Mouse (Mus musculus) heart, postnatal 0 days (tissue): ENCODE data around the gene Colgalt2. TPM values are rescaled to one million over a fixed set of nuclear protein-coding genes. Genes with fewer than 3 reads are reported as not detected.

ENCODE experiments used
- ATAC-seq: fragments of 200-750 bp; cut with Nextera tagmentation; 2 replicates; pipeline ENCODE4 v1.8.0; 2017; ENCODE audit warnings: low read depth, moderate number of reproducible peaks, moderate library complexity; ENCODE audit not compliant: insufficient read depth
- DNase-seq: peaks from one replicate; pipeline ENCODE4 v3.0.0-alpha.2; 2016; ENCODE audit warnings: low spot score
- H3K27ac ChIP-seq: fragments of 300-500 bp; sonication (generic); 2 replicates; pipeline ENCODE4 v1.5.1; 2014; ENCODE audit warnings: low read depth, mild to moderate bottlenecking
- H3K27me3 ChIP-seq: fragments of 300-500 bp; sonication (generic); 2 replicates; pipeline ENCODE4 v1.6.1; 2014; ENCODE audit warnings: low read length, mixed read lengths; ENCODE audit not compliant: control insufficient read depth, insufficient read depth
- H3K36me3 ChIP-seq: fragments of 300-500 bp; sonication (generic); replicated peaks from 2 replicates; pipeline ENCODE4 v1.6.1; 2014; ENCODE audit warnings: low read length, mixed read lengths; ENCODE audit not compliant: control insufficient read depth, insufficient read depth
- H3K4me1 ChIP-seq: fragments of 300-500 bp; sonication (generic); 2 replicates; pipeline ENCODE4 v1.6.1; 2014; ENCODE audit warnings: antibody characterized with exemption; ENCODE audit not compliant: control insufficient read depth, insufficient read depth
- H3K4me2 ChIP-seq: fragments of 300-500 bp; sonication (generic); 2 replicates; pipeline ENCODE4 v1.6.1; 2014; ENCODE audit warnings: low read depth, mild to moderate bottlenecking, low read length, moderate library complexity
- H3K4me3 ChIP-seq: fragments of 300-500 bp; sonication (generic); 2 replicates; pipeline ENCODE4 v1.5.1; 2014; ENCODE audit warnings: low read depth, low read length
- H3K9ac ChIP-seq: fragments of 300-500 bp; sonication (generic); replicated peaks from 2 replicates; pipeline ENCODE4 v1.6.1; 2014; ENCODE audit warnings: low read depth, low read length, mixed read lengths
- H3K9me3 ChIP-seq: fragments of 300-500 bp; sonication (generic); replicated peaks from 2 replicates; pipeline ENCODE4 v1.6.1; 2016; ENCODE audit warnings: low read length; ENCODE audit not compliant: control insufficient read depth
- CTCF ChIP-seq: IDR thresholded peaks from 2 replicates; pipeline ENCODE4 v1.5.1; 2016; ENCODE audit warnings: antibody characterized with exemption, control low read depth, low read depth
- EP300 ChIP-seq: IDR thresholded peaks from 2 replicates; pipeline ENCODE4 v1.6.1; 2016; ENCODE audit warnings: antibody characterized with exemption, low read depth
- WGBS: fragments of 180-500 bp; shearing (Covaris S2); extraction: QIAGEN DNeasy Blood & Tissue Kit; methylation state at CpG from one replicate; pipeline ENCODE4 v1.1.7; 2014; 5-methylcytosine and 5-hydroxymethylcytosine counted together
- polyA plus RNA-seq: library from polyadenylated mRNA; unstranded; fragments of >200 nt; fragmentation: Nextera tagmentation; extraction: Ambion mirVana; gene quantifications from 2 replicates; pipeline ENCODE4 v1.2.1, GENCODE M21; 2015
- total RNA-seq: library from RNA; depleted of rRNA; stranded (reverse); fragments of >200 nt; gene quantifications from 2 replicates; pipeline ENCODE4 v1.2.3, GENCODE M21; 2014; ENCODE audit warnings: low replicate concordance; rRNA removed

Gene Colgalt2
- total RNA-seq (4.5 and 4.6 TPM in 2 replicates), polyA plus RNA-seq (1.5 and 1.7 TPM in 2 replicates)

- H3K4me1 ChIP-seq: no peaks in the 10 kb centered on the region
- TF ChIP-seq EP300 (no peak), CTCF (no peak)
- peaks cover 8% of the 10 kb centered on the region; the same call in 1 of the 2 replicates for H3K27me3 ChIP-seq
- peak within 1 kb of the TSS; percentile 61 for H3K4me3 ChIP-seq
- peak within 1 kb of the TSS; percentile 53 for H3K27ac ChIP-seq
- peak within 1 kb of the TSS; percentile 86 for H3K4me2 ChIP-seq
- no peaks in the 10 kb centered on the region; the same call in 1 of the 2 replicates for H3K9me3 ChIP-seq
- WGBS: under 1% methylated on average over 60 of the region's 70 CpGs
- ATAC-seq (peak; percentile 81), DNase-seq (peak; percentile 42)
- H3K9ac ChIP-seq: peak within 1 kb of the TSS; percentile 58
- H3K36me3 ChIP-seq: no peaks in the 10 kb centered on the region
Observed at GRCm38 (mm10) chr1:152399790-152400555, at the start of gene Colgalt2. TSS of gene Colgalt2 (plus strand) at chr1:152399830.

DNA sequence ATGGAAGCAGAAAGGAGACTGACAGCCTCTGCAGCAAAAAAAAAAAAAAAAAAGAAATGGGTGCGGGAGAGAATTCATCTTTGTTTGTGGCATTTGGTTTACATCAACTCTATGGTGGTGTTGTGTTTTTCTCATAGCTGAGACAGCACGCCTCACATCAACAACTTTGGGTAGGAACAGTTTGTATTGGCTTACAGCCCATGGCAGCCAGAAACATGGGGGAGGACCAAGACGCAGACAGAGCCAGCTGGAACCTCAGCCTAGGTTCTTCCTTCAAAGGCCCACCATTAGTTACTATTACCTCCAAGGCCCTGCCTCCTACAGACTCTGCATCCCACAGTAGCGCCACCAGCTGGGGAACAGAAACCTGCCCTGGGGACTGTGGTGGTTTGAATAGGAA lies 42.9 kb upstream of the Colgalt2 start:
- Histone ChIP-seq H3K4me1 (no peaks in the 10 kb centered on the region), H3K36me3 (no peaks in the 10 kb centered on the region), H3K27me3 (no peaks in the 10 kb centered on the region), H3K4me3 (no peak overlapping the region), H3K4me2 (no peak overlapping the region), H3K9ac (no peak overlapping the region), H3K27ac (no peak overlapping the region), H3K9me3 (no peaks in the 10 kb centered on the region)
- no peak for DNase-seq
- 55% methylated on average over 4 of the region's 4 CpGs for WGBS
- no peak for ATAC-seq
- no peak for TF ChIP-seq EP300
- no peak for TF ChIP-seq CTCF

- DNase-seq: peak; percentile 79
Observed at GRCm38 (mm10) chr1:152368311-152369088, 31.1 kb upstream of the Colgalt2 start.

DNA sequence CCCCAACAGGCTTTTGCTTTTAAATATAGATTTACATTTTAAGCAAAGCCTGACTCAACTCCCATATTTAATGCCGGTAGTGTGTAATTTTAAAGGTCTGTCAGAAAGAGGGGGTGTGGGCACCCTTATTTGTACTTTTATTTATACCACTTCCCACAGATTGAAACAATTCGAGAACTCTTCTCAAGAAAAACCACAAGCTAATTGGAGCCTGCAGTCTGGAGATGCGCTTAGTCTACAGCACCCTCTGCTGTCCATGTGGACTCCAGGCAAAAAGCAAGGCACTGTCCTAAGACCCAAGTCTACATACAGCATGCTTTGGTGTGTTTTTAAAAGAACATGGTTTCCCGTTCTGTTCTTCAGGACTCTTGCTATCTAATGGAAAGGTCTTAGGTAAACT lies 30.5 kb upstream of the Colgalt2 start:
- peak overlapping the region; percentile 1; the same call in 1 of the 2 replicates for H3K4me3 ChIP-seq
- TF ChIP-seq EP300: no peak
- TF ChIP-seq CTCF: peak; percentile 96
- WGBS: 12% methylated on average over 4 of the region's 4 CpGs
- H3K27me3 ChIP-seq: no peaks in the 10 kb centered on the region
- DNase-seq (peak; percentile 79), ATAC-seq (peak; percentile 69; the same call in 1 of the 2 replicates)
- peak overlapping the region; percentile 45 for H3K4me2 ChIP-seq
- no peaks in the 10 kb centered on the region for H3K9me3 ChIP-seq
- peak overlapping the region; percentile 16; the same call in 1 of the 2 replicates for H3K27ac ChIP-seq
- H3K4me1 ChIP-seq: peaks cover 8% of the 10 kb centered on the region; the same call in 1 of the 2 replicates
- H3K36me3 ChIP-seq: peaks cover 13% of the 10 kb centered on the region
- no peak overlapping the region for H3K9ac ChIP-seq

More at GRCm38 (mm10) chr1:152368311-152369088, 31.1 kb upstream of the Colgalt2 start:
- ATAC-seq: peak; percentile 66
- H3K4me1 ChIP-seq: peaks cover 8% of the 10 kb centered on the region; the same call in 1 of the 2 replicates
- peaks cover 13% of the 10 kb centered on the region for H3K36me3 ChIP-seq
- peak overlapping the region; percentile 1; the same call in 1 of the 2 replicates for H3K4me3 ChIP-seq
- 35% methylated on average over 13 of the region's 13 CpGs for WGBS
- H3K27ac ChIP-seq: peak overlapping the region; percentile 16
- H3K4me2 ChIP-seq: peak overlapping the region; percentile 45
- peak; percentile 38 for TF ChIP-seq CTCF
- no peak for TF ChIP-seq EP300
- H3K27me3 ChIP-seq: no peaks in the 10 kb centered on the region
- no peaks in the 10 kb centered on the region for H3K9me3 ChIP-seq
- H3K9ac ChIP-seq: no peak overlapping the region

GRCm38 (mm10) chr1:152378311-152378710 lies 21.3 kb upstream of the Colgalt2 start:
- no peaks in the 10 kb centered on the region for H3K4me1 ChIP-seq
- TF ChIP-seq CTCF (no peak), EP300 (no peak)
- no peak for DNase-seq
- H3K9me3 ChIP-seq: no peaks in the 10 kb centered on the region
- no peak for ATAC-seq
- 81% methylated on average over 5 of the region's 5 CpGs for WGBS
- H3K4me3 ChIP-seq: no peak overlapping the region
- peaks cover 33% of the 10 kb centered on the region for H3K36me3 ChIP-seq
- no peak overlapping the region for H3K27ac ChIP-seq
- H3K27me3 ChIP-seq: no peaks in the 10 kb centered on the region
- no peak overlapping the region for H3K9ac ChIP-seq
- no peak overlapping the region for H3K4me2 ChIP-seq
